Mouse (Mus musculus) ES-Bruce4 (cell line): ENCODE results near the gene Npepl1. TPM values are rescaled to one million over a fixed set of nuclear protein-coding genes. Genes with fewer than 3 reads are reported as not detected.

Source experiments
- H3K27ac ChIP-seq: 2 replicates; pipeline ENCODE4 v1.5.1; 2012; ENCODE audit warnings: low read length, inconsistent platforms; ENCODE audit not compliant: insufficient read depth
- H3K27me3 ChIP-seq: 2 replicates; pipeline ENCODE4 v1.6.1; 2012; ENCODE audit warnings: mild to moderate bottlenecking, low read length, inconsistent platforms; ENCODE audit not compliant: control insufficient read depth, poor library complexity, insufficient read depth, severe bottlenecking
- H3K36me3 ChIP-seq: 2 replicates; pipeline ENCODE4 v1.6.1; 2012; ENCODE audit warnings: inconsistent platforms, mild to moderate bottlenecking, low read length, moderate library complexity; ENCODE audit not compliant: control insufficient read depth, poor library complexity, insufficient read depth, severe bottlenecking
- H3K4me1 ChIP-seq: one replicate; pipeline ENCODE4 v1.8.1; 2011; ENCODE audit warnings: low read length; ENCODE audit not compliant: control insufficient read depth, insufficient read depth
- H3K4me3 ChIP-seq: 2 replicates; pipeline ENCODE4 v1.5.1; 2011; ENCODE audit warnings: low read depth, mild to moderate bottlenecking, low read length
- H3K9ac ChIP-seq: 2 replicates; pipeline ENCODE4 v1.6.1; 2012; ENCODE audit warnings: low read depth, mild to moderate bottlenecking, inconsistent platforms; ENCODE audit not compliant: poor library complexity, severe bottlenecking
- H3K9me3 ChIP-seq: replicated peaks from 2 replicates; pipeline ENCODE4 v1.6.1; 2012; ENCODE audit warnings: mild to moderate bottlenecking, low read length, inconsistent platforms; ENCODE audit not compliant: control insufficient read depth, poor library complexity, insufficient read depth, severe bottlenecking
- CTCF ChIP-seq: IDR thresholded peaks from one replicate; pipeline ENCODE4 v1.8.1; 2011; ENCODE audit warnings: low read depth, low read length
- EP300 ChIP-seq: IDR thresholded peaks from 2 replicates; pipeline ENCODE4 v1.6.1; 2011; ENCODE audit warnings: low read depth, low read length; ENCODE audit not compliant: insufficient read depth
- POLR2A ChIP-seq: IDR thresholded peaks from one replicate; pipeline ENCODE4 v1.8.1; 2011; ENCODE audit warnings: low read length; ENCODE audit not compliant: insufficient read depth
- polyA plus RNA-seq: library from polyadenylated mRNA; stranded (reverse); fragments of >200 nt; gene quantifications from 2 replicates; pipeline ENCODE4 v1.2.4, GENCODE M21; 2011; ENCODE audit warnings: low read depth; ENCODE audit not compliant: missing spikeins, insufficient read depth, insufficient read length

Npepl1 gene
- polyA plus RNA-seq, 1 experiment = 28.7 TPM

DNA sequence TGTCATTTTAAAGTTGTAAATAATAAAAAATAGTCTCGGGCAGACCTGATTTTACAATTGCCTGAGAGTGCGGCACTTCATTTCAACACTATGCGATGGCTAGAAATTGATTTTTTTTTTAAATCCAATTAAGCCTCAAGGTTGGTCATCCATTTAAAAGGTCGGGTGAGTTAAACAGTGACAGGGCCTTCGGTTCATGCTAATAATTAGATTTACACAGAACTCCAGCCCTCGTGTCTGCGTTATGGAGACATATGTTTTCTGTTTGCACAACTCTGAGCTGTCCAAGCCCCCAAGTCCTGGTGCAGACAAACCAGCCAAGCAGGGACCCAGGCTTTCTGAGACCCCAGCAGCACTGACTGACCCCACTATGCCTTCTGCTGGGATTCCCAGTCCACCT, 7.8 kb upstream of the Npepl1 start:
- TF ChIP-seq CTCF = no peak
- TF ChIP-seq EP300 = no peak
- TF ChIP-seq POLR2A = no peak
- no peak overlapping the region for H3K27ac ChIP-seq

DNA sequence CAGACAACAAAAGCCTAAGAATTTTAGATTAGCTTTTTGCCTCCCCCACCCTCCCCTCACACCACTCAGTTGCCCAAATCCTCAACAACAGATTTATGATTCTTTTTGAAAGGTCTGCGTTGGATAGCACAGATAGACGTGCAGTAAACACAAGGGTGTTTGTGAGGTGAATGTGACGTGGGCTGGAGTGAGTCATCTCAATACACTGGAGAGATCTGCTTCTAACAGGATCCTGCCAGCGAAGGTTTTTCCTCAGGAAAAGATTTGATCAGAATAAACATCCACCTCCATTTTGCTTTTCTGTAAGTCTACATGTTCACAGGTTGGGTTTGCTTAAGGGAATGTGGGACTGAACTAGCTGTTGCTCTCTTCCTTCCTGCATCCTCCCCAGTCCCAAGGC, 6.6 kb upstream of the Npepl1 start:
- H3K4me1 ChIP-seq = no peaks in the 10 kb centered on the region
- H3K27ac ChIP-seq = no peak overlapping the region
- H3K9me3 ChIP-seq = no peaks in the 10 kb centered on the region
- no peak overlapping the region for H3K9ac ChIP-seq
- TF ChIP-seq EP300 (no peak), CTCF (no peak), POLR2A (no peak)
- H3K4me3 ChIP-seq = no peak overlapping the region
- 0 out of 2 replicates have a peak, but pooled peaks cover 2% of the 10 kb centered on the region for H3K36me3 ChIP-seq
- no peaks in the 10 kb centered on the region for H3K27me3 ChIP-seq

More for the DNA sequence above, 7.8 kb upstream of the Npepl1 start:
- no peaks in the 10 kb centered on the region for H3K9me3 ChIP-seq
- no peaks in the 10 kb centered on the region for H3K27me3 ChIP-seq
- no peak overlapping the region for H3K9ac ChIP-seq
- H3K4me3 ChIP-seq = no peak overlapping the region
- peaks cover 7% of the 10 kb centered on the region; the same call in 1 of the 2 replicates for H3K36me3 ChIP-seq
- no peaks in the 10 kb centered on the region for H3K4me1 ChIP-seq

DNA sequence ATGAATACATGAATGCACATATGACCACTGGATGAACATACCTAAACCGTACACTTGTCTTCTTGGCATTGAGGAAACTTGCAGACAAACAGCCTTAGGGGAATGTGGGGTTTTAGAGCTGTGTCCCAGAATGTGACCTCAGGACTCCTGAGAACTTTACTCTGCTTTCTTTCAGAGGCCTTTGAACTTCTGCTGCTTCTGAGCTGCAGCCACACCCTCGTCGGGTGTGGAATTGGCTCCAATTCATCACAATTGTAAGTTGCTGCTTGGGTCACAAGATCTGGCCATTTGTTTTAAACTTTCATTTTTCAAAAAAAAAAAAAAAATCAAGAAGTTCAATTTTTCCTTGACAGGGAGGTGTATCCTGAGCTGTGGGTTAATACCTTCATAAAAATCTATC, 2.8 kb upstream of the Npepl1 start:
- Histone ChIP-seq H3K4me1 (no peaks in the 10 kb centered on the region), H3K9me3 (no peaks in the 10 kb centered on the region), H3K4me3 (no peak overlapping the region), H3K27me3 (no peaks in the 10 kb centered on the region), H3K36me3 (no peaks in the 10 kb centered on the region), H3K27ac (no peak overlapping the region), H3K9ac (no peak overlapping the region)
- TF ChIP-seq EP300 = no peak
- TF ChIP-seq CTCF = no peak
- TF ChIP-seq POLR2A = no peak

DNA sequence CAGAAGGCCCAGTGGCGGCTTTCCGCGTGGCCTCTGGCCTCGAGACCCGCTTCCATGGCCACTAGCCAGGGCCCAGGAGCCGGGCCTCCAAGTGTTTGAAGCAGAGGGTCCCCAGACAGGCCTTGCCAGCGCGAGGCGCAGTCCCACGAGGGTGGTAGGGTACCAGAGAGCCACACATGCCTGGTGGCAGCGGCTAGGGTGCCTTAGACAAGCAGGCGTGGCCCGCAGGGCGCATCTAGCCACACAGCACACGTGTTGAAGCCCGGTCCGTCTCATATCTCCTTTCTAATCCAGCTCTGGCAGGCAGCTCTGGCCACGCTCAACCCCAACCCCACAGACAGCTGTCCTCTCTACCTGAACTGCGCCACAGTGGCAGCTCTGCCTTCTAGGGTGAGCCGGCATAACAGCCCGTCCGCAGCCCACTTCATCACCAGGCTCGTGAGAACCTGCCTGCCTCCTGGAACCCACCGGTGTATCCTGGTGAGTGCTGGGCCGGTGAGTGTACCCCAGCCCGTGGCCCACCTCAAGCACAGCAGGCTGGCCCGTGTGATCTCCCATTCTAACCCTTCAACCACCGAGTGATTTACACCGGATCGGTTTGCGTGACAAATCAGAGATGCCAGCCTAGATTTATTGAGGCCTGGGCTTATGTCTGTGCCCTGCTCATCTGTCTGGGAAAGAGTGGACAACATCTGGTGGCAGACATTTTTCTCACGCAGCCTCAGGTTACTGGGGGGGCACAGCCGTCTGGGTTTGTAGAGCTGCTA, 817 bp downstream of the Npepl1 start:
- H3K4me3 ChIP-seq = peak overlapping the region; percentile 51
- H3K9ac ChIP-seq = peak overlapping the region; percentile 90
- H3K9me3 ChIP-seq = no peaks in the 10 kb centered on the region
- no peaks in the 10 kb centered on the region for H3K4me1 ChIP-seq
- H3K27ac ChIP-seq = no peak overlapping the region
- TF ChIP-seq CTCF (no peak), POLR2A (no peak), EP300 (no peak)
- H3K27me3 ChIP-seq = no peaks in the 10 kb centered on the region
- H3K36me3 ChIP-seq = no peaks in the 10 kb centered on the region; the same call in 1 of the 2 replicates

DNA sequence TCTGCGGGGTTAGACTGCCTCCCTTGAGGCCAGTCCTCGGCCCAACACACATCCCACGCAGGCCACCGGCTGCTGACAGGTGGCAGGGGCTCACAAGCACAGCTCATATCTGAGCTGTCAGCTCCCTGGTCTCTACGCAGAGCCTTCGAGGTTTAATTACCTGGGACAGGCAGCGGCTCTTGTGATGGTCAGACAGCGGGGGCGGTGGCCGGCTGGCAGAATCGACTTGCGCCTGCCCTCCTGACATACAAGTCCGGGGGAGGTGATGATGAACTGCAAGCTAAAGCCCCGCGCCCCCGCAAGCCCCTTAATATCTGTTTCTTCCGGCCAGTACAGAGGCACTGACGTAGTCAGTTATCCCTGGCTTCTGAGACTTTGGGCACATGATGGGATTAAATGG, 2.8 kb downstream of the Npepl1 start:
- Histone ChIP-seq H3K36me3 (no peaks in the 10 kb centered on the region; the same call in 1 of the 2 replicates), H3K27me3 (no peaks in the 10 kb centered on the region), H3K4me3 (no peak overlapping the region), H3K9me3 (no peaks in the 10 kb centered on the region), H3K27ac (no peak overlapping the region), H3K9ac (no peak overlapping the region), H3K4me1 (no peaks in the 10 kb centered on the region)
- TF ChIP-seq CTCF = no peak
- no peak for TF ChIP-seq EP300
- TF ChIP-seq POLR2A = no peak

DNA sequence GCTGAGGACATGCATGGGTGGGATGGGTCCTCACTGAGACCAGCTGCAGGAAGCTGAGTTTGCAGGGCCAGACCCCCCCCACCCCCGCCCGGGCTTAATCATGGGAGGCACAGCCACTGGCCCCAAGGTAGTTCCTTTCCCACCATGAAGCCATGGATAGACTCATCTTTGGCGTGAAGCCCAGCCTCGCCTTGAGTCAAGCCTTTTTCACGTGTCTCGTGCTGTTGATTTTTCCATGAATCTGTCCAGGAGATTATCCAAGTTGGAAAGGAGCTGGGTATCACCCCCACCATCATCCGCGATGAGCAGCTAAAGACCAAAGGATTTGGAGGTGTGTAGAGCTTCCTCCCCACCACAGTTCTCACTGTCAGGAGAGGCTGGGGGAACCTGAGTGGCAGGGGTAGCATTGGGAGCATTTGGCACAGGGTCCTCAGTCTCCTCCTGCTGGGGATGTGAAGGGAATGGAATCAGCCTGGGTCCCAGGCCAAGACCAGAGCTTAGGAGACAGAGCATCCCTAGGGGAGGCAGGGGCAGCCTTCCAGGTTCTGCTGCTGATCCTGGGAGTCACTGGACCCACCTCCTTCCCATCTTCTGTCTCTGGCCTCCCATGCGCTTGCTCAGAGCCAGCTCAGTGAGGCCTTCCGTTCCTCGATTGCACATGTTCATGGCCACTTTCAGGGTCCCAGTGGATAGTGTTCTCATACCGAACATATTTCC, 4.2 kb downstream of the Npepl1 start:
- H3K4me1 ChIP-seq = no peaks in the 10 kb centered on the region
- no peaks in the 10 kb centered on the region; the same call in 1 of the 2 replicates for H3K36me3 ChIP-seq
- no peak overlapping the region for H3K9ac ChIP-seq
- no peak overlapping the region for H3K27ac ChIP-seq
- no peaks in the 10 kb centered on the region for H3K27me3 ChIP-seq
- TF ChIP-seq EP300 = no peak
- TF ChIP-seq CTCF = no peak
- no peak for TF ChIP-seq POLR2A
- no peaks in the 10 kb centered on the region for H3K9me3 ChIP-seq
- H3K4me3 ChIP-seq = no peak overlapping the region
